ENCODE assay signal across 17 mouse cellular contexts in genomic region chr15:99847937-99848336, GRCm38 (mm10). TPM values are rescaled to one million over a fixed set of nuclear protein-coding genes. Genes with fewer than 3 reads are reported as not detected.
A peak's percentile ranks its signal among the peaks of the same experiment; 100 is the strongest.
DNase-seq lines count a peak whose midpoint lies in the region; ATAC-seq and TF ChIP-seq lines count a peak whose summit lies in the region.
"Had no signal": no experiment of that assay in that cellular context is flagged by ENCODE, and none has a peak within 500 bp of the region (broad histone marks: within the 10 kb centered on the region; RNA-seq: fewer than 3 reads in every experiment).

No protein-coding gene starts in this region.

- H3K36me3 ChIP-seq in lung, embryonic 15.5 days = no peaks in the 10 kb centered on the region
- H3K36me3 ChIP-seq in intestine, embryonic 14.5 days (ENCODE audit: control insufficient read depth, insufficient read depth, low read length) = no peaks in the 10 kb centered on the region
- no peaks in the 10 kb centered on the region for H3K36me3 ChIP-seq in stomach, embryonic 16.5 days (ENCODE audit: control insufficient read depth, insufficient read depth, low read length)

- ATAC-seq in lung, embryonic 15.5 days (ENCODE audit: borderline replicate concordance, extremely low read depth, low FRiP score, low TSS enrichment) = no peak
- ATAC-seq in intestine, embryonic 14.5 days (replicated peaks; ENCODE audit: low FRiP score, low TSS enrichment, low read depth) = 0 out of 2 replicates have a peak, but pooled peaks have one; percentile 21
- ATAC-seq in stomach, embryonic 16.5 days (ENCODE audit: insufficient read depth, low FRiP score) = no peak
- ATAC-seq in megakaryocyte-erythroid progenitor cell, adult 5-6 weeks (replicated peaks; ENCODE audit: low FRiP score, low TSS enrichment, poor library complexity, severe bottlenecking) = no peak
- ATAC-seq: forebrain, postnatal 0 days had no signal

- no peak overlapping the region for H3K9ac ChIP-seq in lung, embryonic 15.5 days
- no peak overlapping the region for H3K9ac ChIP-seq in intestine, embryonic 14.5 days (ENCODE audit: low read length)
- H3K9ac ChIP-seq in stomach, embryonic 16.5 days (ENCODE audit: low read length) = no peak overlapping the region
- H3K9ac ChIP-seq: forebrain, postnatal 0 days had no signal

- no peak for DNase-seq in gastrocnemius, adult 2 months
- DNase-seq in gastrocnemius, postnatal 14 days = no peak
- no peak for DNase-seq in lung, postnatal 36 days
- DNase-seq in intestine, embryonic 14.5 days (ENCODE audit: low spot score) = no peak
- no peak for DNase-seq in left cerebral cortex, postnatal 25 days (ENCODE audit: low spot score in 2 of 2)
- DNase-seq: cerebellum, adult 8-10 months; forebrain, postnatal 0 days; heart, adult 18-20 months; heart, postnatal 4 days; kidney, adult 11 months; retina, postnatal 1 day; spleen, adult 18-20 months; thymus, adult 2 months had no signal

- H3K4me2 ChIP-seq in lung, embryonic 15.5 days = peak overlapping the region; percentile 35; the same call in 1 of the 2 replicates
- H3K4me2 ChIP-seq in intestine, embryonic 14.5 days (ENCODE audit: low read length) = peak overlapping the region; percentile 18; the same call in 1 of the 2 replicates
- H3K4me2 ChIP-seq in stomach, embryonic 16.5 days (ENCODE audit: low read depth, low read length) = peak overlapping the region; percentile 30; the same call in 1 of the 2 replicates

- no peaks in the 10 kb centered on the region for H3K27me3 ChIP-seq in lung, embryonic 15.5 days
- H3K27me3 ChIP-seq in intestine, embryonic 14.5 days (replicated peaks; ENCODE audit: control insufficient read depth, insufficient read depth, low read length) = no peaks in the 10 kb centered on the region
- H3K27me3 ChIP-seq in stomach, embryonic 16.5 days (ENCODE audit: control insufficient read depth, insufficient read depth, low read length) = no peaks in the 10 kb centered on the region

- H3K27ac ChIP-seq in gastrocnemius, adult 2 months = 0 out of 2 replicates have a peak overlapping the region, but pooled peaks have one; percentile 20
- no peak overlapping the region for H3K27ac ChIP-seq in lung, embryonic 15.5 days
- H3K27ac ChIP-seq in intestine, embryonic 14.5 days (ENCODE audit: low read depth) = peak overlapping the region; percentile 59; the same call in 1 of the 2 replicates
- peak overlapping the region; percentile 77 for H3K27ac ChIP-seq in stomach, embryonic 16.5 days (ENCODE audit: low read length)
- H3K27ac ChIP-seq: macrophage had no signal

- H3K4me3 ChIP-seq in gastrocnemius, adult 2 months = no peak overlapping the region
- H3K4me3 ChIP-seq in lung, embryonic 15.5 days = no peak overlapping the region
- H3K4me3 ChIP-seq in intestine, embryonic 14.5 days (ENCODE audit: low read depth, low read length) = no peak overlapping the region
- no peak overlapping the region for H3K4me3 ChIP-seq in stomach, embryonic 16.5 days (replicated peaks; ENCODE audit: low read length)

- no peak for TF ChIP-seq CTCF in gastrocnemius, adult 2 months (IDR thresholded peaks at IDR 0.05)

- no peaks in the 10 kb centered on the region for H3K9me3 ChIP-seq in lung, embryonic 15.5 days
- no peaks in the 10 kb centered on the region for H3K9me3 ChIP-seq in intestine, embryonic 14.5 days (ENCODE audit: control insufficient read depth, low read length)
- no peaks in the 10 kb centered on the region for H3K9me3 ChIP-seq in stomach, embryonic 16.5 days (replicated peaks; ENCODE audit: control insufficient read depth, low read length)

- peaks cover 27% of the 10 kb centered on the region for H3K4me1 ChIP-seq in lung, embryonic 15.5 days
- H3K4me1 ChIP-seq in intestine, embryonic 14.5 days (replicated peaks; ENCODE audit: control insufficient read depth, insufficient read depth, low read length) = peaks cover 29% of the 10 kb centered on the region
- peaks cover 32% of the 10 kb centered on the region for H3K4me1 ChIP-seq in stomach, embryonic 16.5 days (ENCODE audit: control insufficient read depth, insufficient read depth, low read length)

- intact Hi-C loops in gastrocnemius, adult 2 months (cut with DNase I) = no loop called here
- intact Hi-C loops in gastrocnemius, postnatal 14 days (cut with DNase I; ENCODE audit: low total_unique reads) = no loop called here
- intact Hi-C loops in left cerebral cortex, postnatal 25 days (cut with DNase I) = no loop called here

- 24% methylated on average over 8 of the region's 8 CpGs for WGBS in lung, embryonic 15.5 days
- 23% methylated on average over 8 of the region's 8 CpGs for WGBS in intestine, embryonic 14.5 days
- 19% methylated on average over 8 of the region's 8 CpGs for WGBS in stomach, embryonic 16.5 days

RNA-seq across cellular contexts. Expression of gene Lima1, which starts 27.3 kb away (rescaled TPM):
- total RNA-seq in gastrocnemius, adult 2 months (2021) = 1 to 10 TPM; 7.9 to 9.8 TPM
- 10 to 100 TPM; 16.8 to 23.0 TPM for total RNA-seq in gastrocnemius, postnatal 14 days (2021)
- 37.9 and 43.6 TPM in 2 replicates for polyA plus RNA-seq in lung, embryonic 15.5 days (2015; fragmentation: Nextera tagmentation; extraction: Ambion mirVana)
- 80.3 and 87.9 TPM in 2 replicates for polyA plus RNA-seq in intestine, embryonic 14.5 days (2014; fragmentation: Nextera tagmentation; extraction: Ambion mirVana)
- 89.4 and 95.8 TPM in 2 replicates for polyA plus RNA-seq in stomach, embryonic 16.5 days (2015; fragmentation: Nextera tagmentation; extraction: Ambion mirVana)
- 0.09 TPM in 1 of 2 replicates, not detected in the other for total RNA-seq in megakaryocyte-erythroid progenitor cell, adult 5-6 weeks (2014; fragmentation: Nextera tagmentation)
- total RNA-seq in megakaryocyte-erythroid progenitor cell, adult 5-6 weeks (2017) = 0.11 TPM in 1 of 2 replicates, not detected in the other
- 1 to 10 TPM; 9.1 to 9.3 TPM for total RNA-seq in left cerebral cortex, postnatal 25 days (2021)

Comparison
In these comparisons a context has a peak if more than half of its experiments do, and no peak if none do; other contexts are left out.
1. RNA of gene Lima1, which starts 27.3 kb away (total RNA-seq): 16.8 to 23.0 TPM in gastrocnemius, postnatal 14 days, 7.9 to 9.8 TPM in gastrocnemius, adult 2 months and 9.1 to 9.3 TPM in left cerebral cortex, postnatal 25 days; 0.09 to 0.11 TPM in megakaryocyte-erythroid progenitor cell, adult 5-6 weeks; every median in the first group is over 4 times any median in the second.
2. Peak in every context shown above with its lines, with median percentiles within 50 percentile points of each other: H3K4me2 ChIP-seq.